Mouse (Mus musculus) erythroblast, embryonic 14.5 days (primary cell): Measurements from ENCODE around the gene Mid1. TPM values are rescaled to one million over a fixed set of nuclear protein-coding genes. Genes with fewer than 3 reads are reported as not detected.
A peak's percentile ranks its signal among the peaks of the same experiment; 100 is the strongest.

Experiments used
- H3K27me3 ChIP-seq: 2 replicates; pipeline ENCODE4 v1.6.1; 2012; ENCODE audit warnings: inconsistent platforms; ENCODE audit not compliant: control insufficient read depth
- H3K36me3 ChIP-seq: 2 replicates; pipeline ENCODE4 v1.6.1; 2012; ENCODE audit warnings: mild to moderate bottlenecking, inconsistent platforms; ENCODE audit not compliant: control insufficient read depth
- H3K4me1 ChIP-seq: 2 replicates; pipeline ENCODE4 v1.6.1; 2012; ENCODE audit warnings: inconsistent platforms; ENCODE audit not compliant: control insufficient read depth
- H3K4me3 ChIP-seq: replicated peaks from 2 replicates; pipeline ENCODE3; 2012; ENCODE audit warnings: moderate library complexity, mild to moderate bottlenecking, inconsistent platforms
- H3K9me3 ChIP-seq: 2 replicates; pipeline ENCODE4 v1.6.1; 2012; ENCODE audit warnings: low read length, inconsistent platforms, mixed read lengths; ENCODE audit not compliant: control insufficient read depth
- GATA1 ChIP-seq: IDR thresholded peaks from 2 replicates; pipeline ENCODE4 v1.6.1; 2012; ENCODE audit warnings: low read length, inconsistent platforms, mixed read lengths
- TAL1 ChIP-seq: IDR thresholded peaks from 3 replicates; pipeline ENCODE4 v1.6.1; 2012; ENCODE audit warnings: low read length, inconsistent platforms, mixed read lengths
- polyA plus RNA-seq: library from polyadenylated mRNA; stranded (reverse); fragments of >175 nt; gene quantifications from 2 replicates; pipeline ENCODE4 v1.2.3, GENCODE M21; 2012

Mid1 gene
- polyA plus RNA-seq, 1 experiment: 2.8 TPM

DNA sequence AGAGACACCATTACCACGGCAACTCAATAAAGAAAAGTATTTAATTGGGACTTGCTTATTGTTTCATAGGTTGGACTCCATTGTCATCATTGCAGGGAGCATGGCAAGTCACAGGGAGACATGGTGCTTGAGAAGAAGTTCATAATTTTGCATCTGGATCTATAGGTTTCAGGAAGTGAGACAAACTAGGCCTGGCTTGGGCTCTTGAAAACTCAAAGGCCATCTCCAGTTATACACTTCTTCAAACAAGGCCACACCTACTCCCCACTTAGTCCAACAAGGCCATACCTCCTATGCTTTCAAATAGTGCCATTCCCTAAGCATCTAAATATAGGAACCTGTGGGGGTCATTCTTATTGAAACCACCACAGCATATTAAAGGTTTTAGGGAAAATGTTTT is 189.5 kb downstream of the Mid1 start:
- Histone ChIP-seq H3K4me3 (no peak overlapping the region), H3K36me3 (no peaks in the 10 kb centered on the region), H3K9me3 (no peaks in the 10 kb centered on the region), H3K27me3 (peaks cover 7% of the 10 kb centered on the region), H3K4me1 (no peaks in the 10 kb centered on the region)
- TF ChIP-seq TAL1 (no peak), GATA1 (no peak)

DNA sequence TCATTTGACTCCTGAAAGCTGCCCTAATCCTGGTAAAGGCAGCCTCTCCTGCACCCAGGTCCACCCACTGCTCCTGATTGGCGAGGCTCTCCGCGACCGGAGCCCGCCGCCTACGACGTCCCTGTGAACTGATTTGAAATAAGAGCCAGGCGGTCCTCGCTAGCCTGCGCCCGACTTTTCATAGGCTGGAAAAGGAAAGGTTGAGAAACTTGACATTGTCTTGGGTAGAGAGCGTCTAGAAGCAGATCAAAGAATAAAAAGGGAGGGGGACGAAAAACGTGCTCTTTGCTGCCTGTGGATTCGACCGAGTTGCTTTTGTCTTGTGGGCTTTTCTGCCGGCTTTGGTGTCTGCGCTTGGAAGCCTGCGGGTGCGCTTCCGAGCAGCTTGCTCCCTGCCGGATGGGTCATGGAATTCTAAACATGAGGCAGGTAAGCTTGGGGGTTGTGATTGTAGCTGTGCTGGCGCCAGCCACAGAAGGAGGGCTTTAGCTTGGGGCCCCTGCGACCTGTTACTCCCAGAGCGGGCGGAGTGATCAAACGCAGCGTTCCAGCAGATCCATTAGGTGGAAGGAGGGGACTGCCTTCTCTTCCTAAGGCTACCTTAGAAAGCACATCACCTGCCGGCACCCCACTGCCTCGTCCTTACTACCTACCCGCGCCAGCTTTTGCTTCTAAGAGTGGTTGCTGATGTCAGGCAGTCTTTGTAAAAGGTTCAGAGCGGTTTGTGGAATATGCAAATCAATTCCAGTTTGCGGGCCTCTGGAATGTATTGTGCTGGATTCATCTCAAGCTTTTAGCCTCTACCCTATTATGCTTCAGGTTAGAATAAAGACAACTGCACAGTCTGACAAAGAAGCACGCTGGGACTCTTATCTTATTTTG is 194.7 kb downstream of the Mid1 start:
- Histone ChIP-seq H3K36me3 (no peaks in the 10 kb centered on the region), H3K27me3 (peaks cover 32% of the 10 kb centered on the region), H3K9me3 (no peaks in the 10 kb centered on the region; the same call in 1 of the 2 replicates), H3K4me3 (peak overlapping the region; percentile 35), H3K4me1 (no peaks in the 10 kb centered on the region)
- TF ChIP-seq TAL1 (no peak), GATA1 (no peak)

GRCm38 (mm10) chrX:169880363-169880711 is 195.3 kb downstream of the Mid1 start:
- H3K4me3 ChIP-seq: no peak overlapping the region
- H3K9me3 ChIP-seq: no peaks in the 10 kb centered on the region; the same call in 1 of the 2 replicates
- H3K36me3 ChIP-seq: no peaks in the 10 kb centered on the region
- no peaks in the 10 kb centered on the region for H3K4me1 ChIP-seq
- no peak for TF ChIP-seq TAL1
- no peak for TF ChIP-seq GATA1
- H3K27me3 ChIP-seq: peaks cover 32% of the 10 kb centered on the region

- Histone ChIP-seq H3K9me3 (no peaks in the 10 kb centered on the region; the same call in 1 of the 2 replicates), H3K4me1 (no peaks in the 10 kb centered on the region), H3K4me3 (no peak overlapping the region), H3K27me3 (peaks cover 32% of the 10 kb centered on the region), H3K36me3 (no peaks in the 10 kb centered on the region)
- TF ChIP-seq TAL1: no peak
- no peak for TF ChIP-seq GATA1
Measured at GRCm38 (mm10) chrX:169880826-169881225, 195.8 kb downstream of the Mid1 start.

GRCm38 (mm10) chrX:169881253-169882219 is 196.5 kb downstream of the Mid1 start:
- TF ChIP-seq GATA1 (no peak), TAL1 (no peak)
- H3K4me1 ChIP-seq: no peaks in the 10 kb centered on the region
- no peak overlapping the region for H3K4me3 ChIP-seq
- H3K9me3 ChIP-seq: no peaks in the 10 kb centered on the region; the same call in 1 of the 2 replicates
- peaks cover 32% of the 10 kb centered on the region for H3K27me3 ChIP-seq
- no peaks in the 10 kb centered on the region for H3K36me3 ChIP-seq

GRCm38 (mm10) chrX:169882220-169882609 is 197.2 kb downstream of the Mid1 start:
- peaks cover 32% of the 10 kb centered on the region for H3K27me3 ChIP-seq
- TF ChIP-seq GATA1 (no peak), TAL1 (no peak)
- H3K9me3 ChIP-seq: no peaks in the 10 kb centered on the region; the same call in 1 of the 2 replicates
- H3K4me3 ChIP-seq: no peak overlapping the region
- no peaks in the 10 kb centered on the region for H3K4me1 ChIP-seq
- H3K36me3 ChIP-seq: no peaks in the 10 kb centered on the region

- no peak for TF ChIP-seq GATA1
- no peak for TF ChIP-seq TAL1
- no peaks in the 10 kb centered on the region for H3K36me3 ChIP-seq
- H3K27me3 ChIP-seq: peaks cover 32% of the 10 kb centered on the region
- no peak overlapping the region for H3K4me3 ChIP-seq
- H3K9me3 ChIP-seq: no peaks in the 10 kb centered on the region; the same call in 1 of the 2 replicates
- no peaks in the 10 kb centered on the region for H3K4me1 ChIP-seq
Measured at GRCm38 (mm10) chrX:169883536-169884272, 198.7 kb downstream of the Mid1 start.

DNA sequence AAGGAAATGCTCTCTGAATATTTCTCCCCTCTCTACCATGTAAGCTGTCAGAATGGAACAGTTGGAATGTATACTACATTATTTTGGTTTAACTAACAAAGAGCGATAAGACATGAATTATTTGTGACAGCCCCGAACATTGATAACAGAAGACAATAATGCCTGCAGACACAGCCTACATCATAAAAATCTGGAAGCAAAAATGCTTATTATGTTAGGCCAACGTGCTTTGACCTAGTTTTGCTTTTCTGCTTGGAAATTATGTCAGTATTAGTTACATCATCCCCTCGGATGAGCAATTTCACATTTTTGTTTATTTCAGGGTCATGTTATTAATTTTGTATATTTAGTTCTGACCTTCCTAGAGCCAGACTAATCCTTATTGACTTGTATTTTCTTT is 205.5 kb downstream of the Mid1 start:
- H3K4me1 ChIP-seq: no peaks in the 10 kb centered on the region
- no peaks in the 10 kb centered on the region for H3K36me3 ChIP-seq
- TF ChIP-seq TAL1: no peak
- H3K27me3 ChIP-seq: no peaks in the 10 kb centered on the region
- H3K4me3 ChIP-seq: no peak overlapping the region
- H3K9me3 ChIP-seq: no peaks in the 10 kb centered on the region
